Mouse (Mus musculus) small intestine, adult 2 months (tissue): ENCODE results near the gene Ube2r2. TPM values are rescaled to one million over a fixed set of nuclear protein-coding genes. Genes with fewer than 3 reads are reported as not detected.

Source experiments
- H3K27ac ChIP-seq: fragments of 200-500 bp; 2 replicates; pipeline ENCODE4 v1.5.1; 2012; ENCODE audit warnings: low read depth, low read length, control low read depth, inconsistent platforms; ENCODE audit not compliant: insufficient read depth
- H3K27me3 ChIP-seq: fragments of 200-500 bp; 2 replicates; pipeline ENCODE4 v1.6.1; 2012; ENCODE audit warnings: mild to moderate bottlenecking, moderate library complexity, low read length, inconsistent platforms; ENCODE audit not compliant: control insufficient read depth, insufficient read depth
- H3K36me3 ChIP-seq: fragments of 200-500 bp; 2 replicates; pipeline ENCODE4 v1.6.1; 2012; ENCODE audit warnings: mild to moderate bottlenecking, low read length, control low read depth, inconsistent platforms; ENCODE audit not compliant: control insufficient read depth, insufficient read depth
- H3K4me1 ChIP-seq: fragments of 200-500 bp; 2 replicates; pipeline ENCODE4 v1.6.1; 2012; ENCODE audit warnings: low read length, inconsistent platforms, mixed read lengths; ENCODE audit not compliant: control insufficient read depth, insufficient read depth, insufficient read length
- H3K4me3 ChIP-seq: fragments of 200-500 bp; 2 replicates; pipeline ENCODE4 v1.5.1; 2012; ENCODE audit warnings: low read depth, mild to moderate bottlenecking, control low read depth, inconsistent platforms, low read length, moderate library complexity
- CTCF ChIP-seq: fragments of 200-500 bp; IDR thresholded peaks from 2 replicates; pipeline ENCODE4 v1.5.1; 2012; ENCODE audit warnings: low read depth, mild to moderate bottlenecking, control low read depth, inconsistent platforms, low read length, moderate library complexity, mixed read lengths; ENCODE audit not compliant: insufficient replicate concordance, insufficient read length; ENCODE audit errors: extremely low read depth
- POLR2A ChIP-seq: fragments of 200-500 bp; IDR thresholded peaks from 2 replicates; pipeline ENCODE4 v1.6.1; 2012; ENCODE audit warnings: low read depth, mild to moderate bottlenecking, control low read depth, inconsistent platforms, low read length, moderate library complexity
- WGBS: fragments of 180-500 bp; shearing (Covaris S2); methylation state at CpG from one replicate; pipeline ENCODE4 v1.1.7; 2018; 5-methylcytosine and 5-hydroxymethylcytosine counted together
- polyA plus RNA-seq: library from polyadenylated mRNA; depleted of rRNA; stranded (reverse); fragments of >200 nt; gene quantifications from 2 replicates; pipeline ENCODE4 v1.2.3, GENCODE M21; 2012

Ube2r2 gene
- polyA plus RNA-seq, 1 experiment, result 25.3 TPM

DNA sequence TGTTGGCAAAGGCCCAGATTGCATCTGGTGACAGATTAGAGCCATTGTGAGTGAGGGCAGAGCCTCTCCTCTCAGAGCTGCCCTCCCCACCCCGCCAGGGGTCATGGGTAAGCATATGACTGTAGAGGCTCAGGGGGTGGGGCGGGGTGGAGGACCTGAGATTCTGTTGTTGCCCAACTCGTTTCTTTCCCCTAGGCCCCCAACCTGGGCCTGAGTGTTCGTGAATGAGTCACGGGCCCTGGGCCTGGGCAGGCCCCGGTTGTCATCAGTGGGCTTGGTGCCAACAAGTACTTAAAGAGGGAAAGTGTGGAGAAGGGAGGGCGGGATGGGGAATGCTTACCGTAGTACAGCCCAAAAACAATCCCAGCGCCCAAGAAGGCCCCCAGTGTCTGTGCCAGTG, 41.2 kb upstream of the Ube2r2 start:
- Histone ChIP-seq H3K27me3 (no peaks in the 10 kb centered on the region; the same call in 1 of the 2 replicates), H3K4me1 (peaks cover 35% of the 10 kb centered on the region), H3K27ac (peak overlapping the region; percentile 42), H3K36me3 (no peaks in the 10 kb centered on the region), H3K4me3 (peak overlapping the region; percentile 27)
- no peak for TF ChIP-seq CTCF
- no peak for TF ChIP-seq POLR2A
- 22% methylated on average over 9 of the region's 9 CpGs for WGBS

GRCm38 (mm10) chr4:41096169-41096568, 39.4 kb upstream of the Ube2r2 start:
- no peaks in the 10 kb centered on the region for H3K36me3 ChIP-seq
- WGBS, result 27% methylated on average over 8 of the region's 8 CpGs
- peak overlapping the region; percentile 30; the same call in 1 of the 2 replicates for H3K27ac ChIP-seq
- H3K27me3 ChIP-seq, result no peaks in the 10 kb centered on the region; the same call in 1 of the 2 replicates
- TF ChIP-seq CTCF (no peak), POLR2A (no peak)
- peak overlapping the region; percentile 61 for H3K4me3 ChIP-seq
- peaks cover 35% of the 10 kb centered on the region for H3K4me1 ChIP-seq

GRCm38 (mm10) chr4:41096794-41097193, 38.7 kb upstream of the Ube2r2 start:
- H3K27me3 ChIP-seq, result no peaks in the 10 kb centered on the region; the same call in 1 of the 2 replicates
- peak overlapping the region; percentile 30; the same call in 1 of the 2 replicates for H3K27ac ChIP-seq
- TF ChIP-seq POLR2A, result no peak
- no peak for TF ChIP-seq CTCF
- 74% methylated on average over 5 of the region's 5 CpGs for WGBS
- H3K36me3 ChIP-seq, result no peaks in the 10 kb centered on the region
- peak overlapping the region; percentile 61 for H3K4me3 ChIP-seq
- peaks cover 35% of the 10 kb centered on the region for H3K4me1 ChIP-seq

- no peaks in the 10 kb centered on the region for H3K36me3 ChIP-seq
- peak overlapping the region; percentile 61 for H3K4me3 ChIP-seq
- 65% methylated on average over 13 of the region's 13 CpGs for WGBS
- H3K27ac ChIP-seq, result 0 out of 2 replicates have a peak overlapping the region, but pooled peaks have one; percentile 30
- H3K4me1 ChIP-seq, result peaks cover 35% of the 10 kb centered on the region
- TF ChIP-seq POLR2A (no peak), CTCF (no peak)
- no peaks in the 10 kb centered on the region; the same call in 1 of the 2 replicates for H3K27me3 ChIP-seq
These were observed 38.2 kb upstream of the Ube2r2 start for GRCm38 (mm10) chr4:41097381-41097780.

DNA sequence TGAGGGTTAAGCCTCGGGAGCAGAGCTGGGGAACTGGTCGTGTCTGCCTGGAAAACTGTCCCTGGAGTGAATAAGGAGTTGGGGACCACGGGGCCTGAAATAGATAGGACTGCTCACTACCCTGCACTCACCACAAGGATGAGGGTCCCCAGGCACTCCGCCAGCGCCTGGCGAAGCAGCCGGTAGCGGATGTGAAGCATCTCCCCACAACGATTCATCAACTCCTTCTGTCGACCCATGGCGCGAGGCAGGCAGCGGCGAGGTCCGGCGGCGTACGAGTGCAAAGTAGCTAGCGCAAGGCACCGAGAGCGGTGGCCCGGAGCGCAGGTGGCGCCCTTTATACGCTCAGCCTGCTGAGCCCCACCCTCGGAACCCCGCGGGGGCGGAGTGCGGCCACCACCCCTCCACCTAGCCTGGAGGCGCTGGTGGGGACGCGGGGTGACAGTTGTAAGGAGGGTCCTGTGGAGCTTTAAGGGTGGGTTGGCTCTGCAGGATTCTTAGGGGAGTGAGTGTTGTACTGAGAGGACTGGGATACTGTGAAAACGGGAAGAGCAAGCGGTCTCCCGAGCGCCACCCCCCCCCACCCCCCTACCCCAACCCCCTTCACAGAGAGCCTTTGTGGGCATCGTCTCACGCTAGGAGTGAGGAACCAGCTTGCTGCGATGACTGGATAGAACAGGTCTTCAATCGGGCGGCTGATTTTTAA, 37.5 kb upstream of the Ube2r2 start, which contains the start of gene Aqp3:
Aqp3 (minus strand) TSS at position 313 of the 706 bp plus-strand sequence.
- no peaks in the 10 kb centered on the region; the same call in 1 of the 2 replicates for H3K27me3 ChIP-seq
- H3K27ac ChIP-seq, result peak within 1 kb of the TSS; percentile 30; the same call in 1 of the 2 replicates
- no peaks in the 10 kb centered on the region for H3K36me3 ChIP-seq
- peak within 1 kb of the TSS; percentile 61 for H3K4me3 ChIP-seq
- peak; percentile 49; the same call in 1 of the 2 replicates for TF ChIP-seq POLR2A
- no peak for TF ChIP-seq CTCF
- 2% methylated on average over 42 of the region's 42 CpGs for WGBS
- peaks cover 35% of the 10 kb centered on the region for H3K4me1 ChIP-seq

DNA sequence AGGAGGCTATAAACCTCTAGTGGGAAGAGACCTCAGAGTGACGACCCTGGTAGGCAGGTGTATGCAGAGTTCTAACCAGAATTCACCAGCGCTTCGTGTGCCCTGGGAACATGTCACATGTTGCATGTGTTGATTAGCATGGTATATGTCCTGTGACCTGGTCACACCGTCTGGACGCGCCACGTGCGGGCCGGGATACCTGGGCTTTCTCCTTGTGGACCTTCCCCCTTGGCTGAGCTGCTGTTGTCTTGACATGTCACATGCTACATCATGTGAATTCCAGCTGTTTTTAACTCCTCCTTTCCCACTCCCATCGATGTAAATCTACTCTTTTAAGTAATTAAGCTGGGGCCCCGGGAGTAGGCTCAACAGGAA, 37.0 kb upstream of the Ube2r2 start:
- H3K36me3 ChIP-seq, result no peaks in the 10 kb centered on the region
- 13% methylated on average over 11 of the region's 11 CpGs for WGBS
- H3K4me1 ChIP-seq, result peaks cover 32% of the 10 kb centered on the region
- no peaks in the 10 kb centered on the region; the same call in 1 of the 2 replicates for H3K27me3 ChIP-seq
- no peak overlapping the region for H3K27ac ChIP-seq
- no peak overlapping the region; the same call in 1 of the 2 replicates for H3K4me3 ChIP-seq
- TF ChIP-seq CTCF (no peak), POLR2A (no peak)

- H3K27ac ChIP-seq, result no peak overlapping the region
- no peaks in the 10 kb centered on the region for H3K36me3 ChIP-seq
- no peak for TF ChIP-seq CTCF
- no peak for TF ChIP-seq POLR2A
These were observed 34.6 kb upstream of the Ube2r2 start for GRCm38 (mm10) chr4:41100986-41101385.

More at GRCm38 (mm10) chr4:41100986-41101385, 34.6 kb upstream of the Ube2r2 start:
- Histone ChIP-seq H3K4me1 (peaks cover 15% of the 10 kb centered on the region; the same call in 1 of the 2 replicates), H3K27me3 (no peaks in the 10 kb centered on the region; the same call in 1 of the 2 replicates), H3K4me3 (no peak overlapping the region)
- WGBS, result 71% methylated on average over 1 of the region's 1 CpGs
